Mouse (Mus musculus) stomach, embryonic 15.5 days (tissue): ENCODE results near the gene Asic4. TPM values are rescaled to one million over a fixed set of nuclear protein-coding genes. Genes with fewer than 3 reads are reported as not detected.

Experiments
- polyA plus RNA-seq: library from polyadenylated mRNA; unstranded; fragments of >200 nt; fragmentation: Nextera tagmentation; extraction: Ambion mirVana; gene quantifications from 2 replicates; pipeline ENCODE4 v1.2.1, GENCODE M21; 2015

Asic4 gene
- polyA plus RNA-seq, 1 experiment from 2014 or later = 2.1 TPM

Other genes with a start within 250 kb of the Asic4 start
- 15.5 and 17.1 TPM in 2 replicates for gene Glb1l, start 239.6 kb upstream of the Asic4 start, polyA plus RNA-seq
- 120 and 132 TPM in 2 replicates for gene Stk16, start 239.6 kb upstream of the Asic4 start, polyA plus RNA-seq
- 142 and 145 TPM in 2 replicates for gene Tuba4a, start 230.6 kb upstream of the Asic4 start, polyA plus RNA-seq
- not detected in 2 replicates for gene A630095N17Rik, start 218.3 kb upstream of the Asic4 start, polyA plus RNA-seq
- 34.9 and 35.9 TPM in 2 replicates for gene Dnajb2, start 214.0 kb upstream of the Asic4 start, polyA plus RNA-seq
- gene Ptprn, start 185.9 kb upstream of the Asic4 start, polyA plus RNA-seq = 2.4 and 2.8 TPM in 2 replicates
- 7.5 and 9.6 TPM in 2 replicates for gene Resp18, start 172.0 kb upstream of the Asic4 start, polyA plus RNA-seq
- 123 and 137 TPM in 2 replicates for gene Dnpep, start 132.4 kb upstream of the Asic4 start, polyA plus RNA-seq
- gene Des, start 90.1 kb upstream of the Asic4 start, polyA plus RNA-seq = 92.1 and 93.2 TPM in 2 replicates
- gene Speg, start 75.1 kb upstream of the Asic4 start, polyA plus RNA-seq = 45.2 and 49.1 TPM in 2 replicates
- 103 TPM in 2 replicates for gene Gmppa, start 14.5 kb upstream of the Asic4 start, polyA plus RNA-seq
- 40.9 and 41.9 TPM in 2 replicates for gene Chpf, start 28.9 kb downstream of the Asic4 start, polyA plus RNA-seq
- 2.3 and 2.7 TPM in 2 replicates for gene Tmem198, start 29.1 kb downstream of the Asic4 start, polyA plus RNA-seq
- gene Obsl1, start 56.0 kb downstream of the Asic4 start, polyA plus RNA-seq = 75.1 and 84.0 TPM in 2 replicates
- 8.0 and 9.6 TPM in 2 replicates for gene Inha, start 56.6 kb downstream of the Asic4 start, polyA plus RNA-seq
- 16.1 and 18.1 TPM in 2 replicates for gene Stk11ip, start 71.1 kb downstream of the Asic4 start, polyA plus RNA-seq
- 17.7 and 18.2 TPM in 2 replicates for gene Slc4a3, start 95.8 kb downstream of the Asic4 start, polyA plus RNA-seq